ENCODE assay signal across 9 mouse cellular contexts in genomic region chr9:96649924-96650323, GRCm38 (mm10). TPM values are rescaled to one million over a fixed set of nuclear protein-coding genes. Genes with fewer than 3 reads are reported as not detected.
A peak's percentile ranks its signal among the peaks of the same experiment; 100 is the strongest.
DNase-seq lines count a peak whose midpoint lies in the region; ATAC-seq lines count a peak whose summit lies in the region.
"Had no signal": no experiment of that assay in that cellular context is flagged by ENCODE, and none has a peak within 500 bp of the region (broad histone marks: within the 10 kb centered on the region; RNA-seq: fewer than 3 reads in every experiment).

No protein-coding gene starts in this region.

- no peak overlapping the region for H3K4me2 ChIP-seq in stomach, embryonic 15.5 days
- no peak overlapping the region for H3K4me2 ChIP-seq in heart, embryonic 11.5 days
- H3K4me2 ChIP-seq: forebrain, embryonic 13.5 days had no signal

- WGBS in stomach, embryonic 15.5 days: 58% methylated on average over 9 of the region's 9 CpGs
- 53% methylated on average over 9 of the region's 9 CpGs for WGBS in heart, embryonic 11.5 days (ENCODE audit: insufficient replicate concordance)

- no peak overlapping the region for H3K4me3 ChIP-seq in stomach, embryonic 15.5 days (replicated peaks)
- H3K4me3 ChIP-seq in heart, embryonic 11.5 days (ENCODE audit: low read depth, low read length): no peak overlapping the region
- H3K4me3 ChIP-seq: forebrain, embryonic 13.5 days had no signal

- no peaks in the 10 kb centered on the region for H3K9me3 ChIP-seq in stomach, embryonic 15.5 days
- no peaks in the 10 kb centered on the region for H3K9me3 ChIP-seq in heart, embryonic 11.5 days (replicated peaks; ENCODE audit: control insufficient read depth, low read length)
- H3K9me3 ChIP-seq: forebrain, embryonic 13.5 days had no signal

- H3K27ac ChIP-seq in stomach, embryonic 15.5 days: no peak overlapping the region
- H3K27ac ChIP-seq in heart, embryonic 11.5 days (ENCODE audit: low read depth, low read length): no peak overlapping the region
- H3K27ac ChIP-seq: forebrain, embryonic 13.5 days had no signal

- H3K36me3 ChIP-seq in stomach, embryonic 15.5 days: no peaks in the 10 kb centered on the region
- no peaks in the 10 kb centered on the region for H3K36me3 ChIP-seq in heart, embryonic 11.5 days (ENCODE audit: control insufficient read depth, insufficient read depth, low read length)

- ATAC-seq in stomach, embryonic 15.5 days (ENCODE audit: insufficient read depth, low FRiP score, low read depth): peak; percentile 58
- no peak for ATAC-seq in heart, embryonic 11.5 days (replicated peaks; ENCODE audit: insufficient number of reproducible peaks, low FRiP score, low TSS enrichment)
- ATAC-seq: forebrain, embryonic 13.5 days had no signal

- no peak overlapping the region for H3K9ac ChIP-seq in stomach, embryonic 15.5 days
- no peak overlapping the region for H3K9ac ChIP-seq in heart, embryonic 11.5 days (ENCODE audit: low read depth, low read length)
- H3K9ac ChIP-seq: forebrain, embryonic 13.5 days had no signal

- no peaks in the 10 kb centered on the region for H3K4me1 ChIP-seq in stomach, embryonic 15.5 days
- no peaks in the 10 kb centered on the region for H3K4me1 ChIP-seq in heart, embryonic 11.5 days (ENCODE audit: control insufficient read depth, insufficient read depth, low read length)
- H3K4me1 ChIP-seq: forebrain, embryonic 13.5 days had no signal

- no peaks in the 10 kb centered on the region for H3K27me3 ChIP-seq in stomach, embryonic 15.5 days (replicated peaks)
- H3K27me3 ChIP-seq in heart, embryonic 11.5 days (ENCODE audit: control insufficient read depth, insufficient read depth, low read length): no peaks in the 10 kb centered on the region
- H3K27me3 ChIP-seq: forebrain, embryonic 13.5 days had no signal

- peak; percentile 73 for DNase-seq in right cerebral cortex, adult 18-20 months
- no peak for DNase-seq in right cerebral cortex, postnatal 14 days
- DNase-seq in adrenal gland, postnatal 36 days: peak; percentile 68 to 75
- peak; percentile 86 to 88 for DNase-seq in kidney, adult 8-10 months
- no peak for DNase-seq in adipocyte (ENCODE audit: low spot score)
- no peak for DNase-seq in lung, postnatal 25 days (ENCODE audit: low spot score)

RNA-seq across cellular contexts. Expression of gene Rasa2, which starts 18.5 kb away (rescaled TPM):
- total RNA-seq in adrenal gland, postnatal 36 days (2021): 10 to 100 TPM; 13.8 to 15.8 TPM
- polyA plus RNA-seq in stomach, embryonic 15.5 days (2015; fragmentation: Nextera tagmentation; extraction: Ambion mirVana): 17.4 and 18.3 TPM in 2 replicates
- 16.3 and 16.5 TPM in 2 replicates for polyA plus RNA-seq in heart, embryonic 11.5 days (2014; fragmentation: Nextera tagmentation; extraction: Ambion mirVana)

Comparison
In these comparisons a context has a peak if more than half of its experiments do, and no peak if none do; other contexts are left out.
1. DNase-seq: peak in right cerebral cortex, adult 18-20 months (single experiment), adrenal gland, postnatal 36 days (2 of 2) and kidney, adult 8-10 months (2 of 2); none in right cerebral cortex, postnatal 14 days (single experiment), adipocyte (single experiment) and lung, postnatal 25 days (single experiment).